Mouse (Mus musculus) testis, adult 2 months (tissue): ENCODE results near the gene Casq1. TPM values are rescaled to one million over a fixed set of nuclear protein-coding genes. Genes with fewer than 3 reads are reported as not detected.

Source experiments
- H3K27ac ChIP-seq: fragments of 200-500 bp; 2 replicates; pipeline ENCODE4 v1.5.1; 2012; ENCODE audit warnings: low read depth, low read length; ENCODE audit not compliant: control insufficient read depth, insufficient read depth
- H3K27me3 ChIP-seq: fragments of 200-500 bp; 2 replicates; pipeline ENCODE4 v1.6.1; 2012; ENCODE audit warnings: mild to moderate bottlenecking, low read length, moderate library complexity; ENCODE audit not compliant: control insufficient read depth, insufficient read depth
- H3K36me3 ChIP-seq: fragments of 200-500 bp; 2 replicates; pipeline ENCODE4 v1.6.1; 2012; ENCODE audit warnings: mild to moderate bottlenecking, low read length; ENCODE audit not compliant: control insufficient read depth, insufficient read depth
- H3K4me1 ChIP-seq: fragments of 200-500 bp; 2 replicates; pipeline ENCODE4 v1.6.1; 2012; ENCODE audit warnings: low read length; ENCODE audit not compliant: control insufficient read depth, insufficient read depth
- H3K4me3 ChIP-seq: fragments of 200-500 bp; 2 replicates; pipeline ENCODE4 v1.5.1; 2012; ENCODE audit warnings: low read depth, mild to moderate bottlenecking, low read length, moderate library complexity, mixed read lengths; ENCODE audit not compliant: control insufficient read depth
- CTCF ChIP-seq: fragments of 200-500 bp; IDR thresholded peaks from 2 replicates; pipeline ENCODE4 v1.5.1; 2012; ENCODE audit warnings: low read depth, mild to moderate bottlenecking, inconsistent platforms, low read length, moderate library complexity; ENCODE audit not compliant: control insufficient read depth, insufficient read depth, insufficient replicate concordance
- POLR2A ChIP-seq: fragments of 200-500 bp; IDR thresholded peaks from 2 replicates; pipeline ENCODE4 v1.6.1; 2012; ENCODE audit warnings: low read depth, mild to moderate bottlenecking, inconsistent platforms, low read length, moderate library complexity; ENCODE audit not compliant: control insufficient read depth
- polyA plus RNA-seq: library from polyadenylated mRNA; depleted of rRNA; stranded (reverse); fragments of >200 nt; gene quantifications from 2 replicates; pipeline ENCODE4 v1.2.3, GENCODE M21; 2012

Gene Casq1
- polyA plus RNA-seq, 1 experiment = 15.8 TPM

GRCm38 (mm10) chr1:172214748-172215147 lies 4.9 kb downstream of the Casq1 start:
- no peak for TF ChIP-seq CTCF
- TF ChIP-seq POLR2A = no peak

GRCm38 (mm10) chr1:172213771-172214170 lies 5.9 kb downstream of the Casq1 start:
- no peak overlapping the region for H3K4me3 ChIP-seq
- TF ChIP-seq CTCF = no peak
- TF ChIP-seq POLR2A = no peak
- H3K27ac ChIP-seq = no peak overlapping the region

More at GRCm38 (mm10) chr1:172214748-172215147, 4.9 kb downstream of the Casq1 start:
- no peaks in the 10 kb centered on the region for H3K36me3 ChIP-seq
- H3K4me1 ChIP-seq = peaks cover 6% of the 10 kb centered on the region
- H3K27ac ChIP-seq = no peak overlapping the region
- no peak overlapping the region for H3K4me3 ChIP-seq
- H3K27me3 ChIP-seq = no peaks in the 10 kb centered on the region

GRCm38 (mm10) chr1:172212776-172213175 lies 6.9 kb downstream of the Casq1 start:
- Histone ChIP-seq H3K4me3 (no peak overlapping the region), H3K36me3 (no peaks in the 10 kb centered on the region), H3K4me1 (peaks cover 4% of the 10 kb centered on the region), H3K27ac (no peak overlapping the region), H3K27me3 (no peaks in the 10 kb centered on the region)
- no peak for TF ChIP-seq CTCF
- TF ChIP-seq POLR2A = no peak

More at GRCm38 (mm10) chr1:172213771-172214170, 5.9 kb downstream of the Casq1 start:
- H3K4me1 ChIP-seq = peaks cover 4% of the 10 kb centered on the region
- no peaks in the 10 kb centered on the region for H3K27me3 ChIP-seq
- no peaks in the 10 kb centered on the region for H3K36me3 ChIP-seq

GRCm38 (mm10) chr1:172207111-172207584 lies 12.5 kb downstream of the Casq1 start:
- Histone ChIP-seq H3K27ac (no peak overlapping the region), H3K36me3 (no peaks in the 10 kb centered on the region), H3K27me3 (no peaks in the 10 kb centered on the region), H3K4me1 (peaks cover 29% of the 10 kb centered on the region), H3K4me3 (no peak overlapping the region)
- TF ChIP-seq CTCF (no peak), POLR2A (no peak)

GRCm38 (mm10) chr1:172206141-172206917 lies 13.3 kb downstream of the Casq1 start, which contains the start of gene Pea15a:
Gene Pea15a (minus strand): TSS chr1:172206804.
- Histone ChIP-seq H3K4me3 (peak within 1 kb of the TSS; percentile 87), H3K4me1 (peaks cover 31% of the 10 kb centered on the region), H3K27me3 (no peaks in the 10 kb centered on the region), H3K27ac (peak within 1 kb of the TSS; percentile 81), H3K36me3 (no peaks in the 10 kb centered on the region)
- TF ChIP-seq POLR2A (no peak), CTCF (no peak)

GRCm38 (mm10) chr1:172205741-172206087 lies 14.0 kb downstream of the Casq1 start:
- Histone ChIP-seq H3K27ac (no peak overlapping the region), H3K4me1 (peaks cover 35% of the 10 kb centered on the region), H3K36me3 (no peaks in the 10 kb centered on the region), H3K27me3 (no peaks in the 10 kb centered on the region), H3K4me3 (peak overlapping the region; percentile 87; the same call in 1 of the 2 replicates)
- TF ChIP-seq CTCF = no peak
- TF ChIP-seq POLR2A = no peak

- TF ChIP-seq POLR2A (no peak), CTCF (no peak)
- peaks cover 35% of the 10 kb centered on the region for H3K4me1 ChIP-seq
- H3K4me3 ChIP-seq = no peak overlapping the region
- H3K36me3 ChIP-seq = no peaks in the 10 kb centered on the region
- no peaks in the 10 kb centered on the region for H3K27me3 ChIP-seq
- H3K27ac ChIP-seq = no peak overlapping the region
Observed at GRCm38 (mm10) chr1:172204814-172205740, 14.6 kb downstream of the Casq1 start.
